Mouse (Mus musculus) E14TG2a.4 (cell line): ENCODE results near the gene Trex2.

ENCODE experiments used
- H3K27me3 ChIP-seq: 2 replicates; pipeline ENCODE4 v1.6.1; 2014; ENCODE audit warnings: low read length, control low read depth; ENCODE audit not compliant: insufficient read depth
- H3K36me3 ChIP-seq: 2 replicates; pipeline ENCODE4 v1.6.1; 2014; ENCODE audit warnings: low read length, control low read depth; ENCODE audit not compliant: insufficient read depth
- H3K4me1 ChIP-seq: replicated peaks from 2 replicates; pipeline ENCODE4 v1.6.1; 2014; ENCODE audit warnings: low read depth, low read length, control low read depth
- H3K4me3 ChIP-seq: replicated peaks from 2 replicates; pipeline ENCODE4 v1.5.1; 2014; ENCODE audit warnings: mild to moderate bottlenecking, low read length
- H3K9me3 ChIP-seq: 2 replicates; pipeline ENCODE4 v1.6.1; 2014; ENCODE audit warnings: low read length, control low read depth
- CTCF ChIP-seq: conservative IDR thresholded peaks from 2 replicates; pipeline ENCODE4 v1.5.1; 2014; ENCODE audit warnings: low read length
- NANOG ChIP-seq: IDR thresholded peaks from 2 replicates; pipeline ENCODE4 v1.6.1; 2014; ENCODE audit warnings: borderline replicate concordance, low read length, mixed read lengths
- POU5F1 ChIP-seq: IDR thresholded peaks from 2 replicates; pipeline ENCODE4 v1.6.1; 2014; ENCODE audit warnings: low read length, borderline replicate concordance

The Trex2 gene

DNA sequence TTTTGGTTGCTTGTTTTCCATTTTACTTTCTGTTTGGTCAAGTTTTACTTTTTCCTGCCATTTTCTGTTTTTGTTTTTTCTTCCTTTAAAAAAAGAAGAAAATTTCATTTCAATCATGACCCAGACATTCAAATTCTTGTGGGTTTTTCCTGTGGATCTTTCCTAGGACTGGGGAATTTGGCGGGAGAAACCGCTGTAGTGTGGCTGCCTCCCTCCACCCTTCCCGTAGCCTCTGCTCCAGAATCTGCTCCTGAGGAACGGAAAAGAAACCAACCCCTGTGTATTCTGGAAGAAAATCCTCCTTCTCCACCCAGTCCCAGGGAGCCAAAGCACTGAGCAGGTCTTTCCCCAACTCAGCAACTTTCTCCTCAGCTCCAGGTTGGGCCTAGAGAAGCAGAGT lies 25.6 kb upstream of the Trex2 start:
- TF ChIP-seq NANOG (no peak), CTCF (no peak), POU5F1 (no peak)
- H3K36me3 ChIP-seq = peaks cover 5% of the 10 kb centered on the region; the same call in 1 of the 2 replicates
- H3K27me3 ChIP-seq = no peaks in the 10 kb centered on the region
- H3K4me1 ChIP-seq = peaks cover 12% of the 10 kb centered on the region
- H3K9me3 ChIP-seq = peaks cover 5% of the 10 kb centered on the region
- H3K4me3 ChIP-seq = no peak overlapping the region

- no peaks in the 10 kb centered on the region for H3K27me3 ChIP-seq
- H3K4me1 ChIP-seq = peaks cover 12% of the 10 kb centered on the region
- TF ChIP-seq POU5F1 (no peak), CTCF (no peak), NANOG (no peak)
- peaks cover under 1% of the 10 kb centered on the region; the same call in 1 of the 2 replicates for H3K9me3 ChIP-seq
- peak within 1 kb of the TSS; percentile 80 for H3K4me3 ChIP-seq
- H3K36me3 ChIP-seq = peaks cover 10% of the 10 kb centered on the region; the same call in 1 of the 2 replicates
Measured at GRCm38 (mm10) chrX:73458877-73459392, 23.8 kb upstream of the Trex2 start, which contains the start of gene Haus7. Gene Haus7, minus strand, starts transcription at chrX:73459044.

DNA sequence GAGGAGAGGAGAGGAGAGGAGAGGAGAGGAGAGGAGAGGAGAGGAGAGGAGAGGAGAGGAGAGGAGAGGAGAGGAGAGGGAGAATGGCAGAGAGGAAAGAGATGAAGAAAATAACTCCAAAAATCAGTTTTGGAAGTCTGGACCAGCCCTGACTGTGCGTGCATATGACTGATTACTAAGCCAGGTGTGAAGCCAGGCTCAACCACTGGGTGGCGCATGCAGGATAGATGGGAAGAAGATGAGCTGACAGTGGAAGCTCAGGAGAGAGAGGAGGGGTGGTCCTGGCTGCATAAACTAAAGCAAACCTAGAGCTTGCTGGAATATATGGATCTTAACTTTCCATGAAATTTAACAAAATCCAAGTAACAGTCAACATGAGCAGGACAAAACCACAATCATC lies 16.8 kb upstream of the Trex2 start:
- no peak overlapping the region for H3K4me3 ChIP-seq
- TF ChIP-seq POU5F1 (no peak), NANOG (no peak), CTCF (peak; percentile 56)
- H3K9me3 ChIP-seq = no peaks in the 10 kb centered on the region
- no peaks in the 10 kb centered on the region for H3K4me1 ChIP-seq
- peaks cover 41% of the 10 kb centered on the region for H3K36me3 ChIP-seq
- no peaks in the 10 kb centered on the region for H3K27me3 ChIP-seq

GRCm38 (mm10) chrX:73441428-73441827 lies 6.3 kb upstream of the Trex2 start:
- no peaks in the 10 kb centered on the region for H3K9me3 ChIP-seq
- TF ChIP-seq CTCF = no peak
- no peak for TF ChIP-seq POU5F1
- TF ChIP-seq NANOG = no peak
- no peaks in the 10 kb centered on the region for H3K4me1 ChIP-seq
- no peaks in the 10 kb centered on the region for H3K27me3 ChIP-seq
- peaks cover 31% of the 10 kb centered on the region for H3K36me3 ChIP-seq
- H3K4me3 ChIP-seq = no peak overlapping the region

DNA sequence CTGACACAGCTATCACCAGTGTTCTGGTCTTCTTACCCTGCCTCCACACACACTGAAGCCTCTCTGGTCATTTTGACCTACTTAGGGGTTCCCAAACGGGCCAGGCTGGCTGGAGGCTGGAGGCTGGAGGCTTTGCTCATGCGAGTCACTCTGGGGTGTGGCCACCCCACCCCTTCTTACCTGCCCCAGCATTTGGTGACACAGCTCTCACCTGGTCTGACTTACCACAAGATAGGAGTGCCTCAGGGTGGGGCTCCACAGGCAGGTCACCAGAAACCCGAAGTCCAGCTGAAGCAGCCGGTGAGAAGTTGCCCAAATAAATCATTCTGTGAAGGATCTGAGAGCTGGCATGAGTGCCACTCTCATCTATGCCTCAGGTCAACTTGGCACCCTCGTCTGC lies 2.3 kb downstream of the Trex2 start:
- no peaks in the 10 kb centered on the region; the same call in 1 of the 2 replicates for H3K4me1 ChIP-seq
- peaks cover 13% of the 10 kb centered on the region; the same call in 1 of the 2 replicates for H3K36me3 ChIP-seq
- no peak for TF ChIP-seq CTCF
- TF ChIP-seq NANOG = no peak
- TF ChIP-seq POU5F1 = no peak
- H3K27me3 ChIP-seq = peaks cover 7% of the 10 kb centered on the region; the same call in 1 of the 2 replicates
- no peaks in the 10 kb centered on the region for H3K9me3 ChIP-seq
- H3K4me3 ChIP-seq = no peak overlapping the region

GRCm38 (mm10) chrX:73430036-73430435 lies 5.1 kb downstream of the Trex2 start:
- H3K4me3 ChIP-seq = no peak overlapping the region
- H3K9me3 ChIP-seq = no peaks in the 10 kb centered on the region
- H3K4me1 ChIP-seq = no peaks in the 10 kb centered on the region; the same call in 1 of the 2 replicates
- no peak; the same call in 1 of the 2 replicates for TF ChIP-seq CTCF
- TF ChIP-seq NANOG = no peak
- TF ChIP-seq POU5F1 = no peak
- no peaks in the 10 kb centered on the region for H3K36me3 ChIP-seq
- peaks cover 7% of the 10 kb centered on the region; the same call in 1 of the 2 replicates for H3K27me3 ChIP-seq

DNA sequence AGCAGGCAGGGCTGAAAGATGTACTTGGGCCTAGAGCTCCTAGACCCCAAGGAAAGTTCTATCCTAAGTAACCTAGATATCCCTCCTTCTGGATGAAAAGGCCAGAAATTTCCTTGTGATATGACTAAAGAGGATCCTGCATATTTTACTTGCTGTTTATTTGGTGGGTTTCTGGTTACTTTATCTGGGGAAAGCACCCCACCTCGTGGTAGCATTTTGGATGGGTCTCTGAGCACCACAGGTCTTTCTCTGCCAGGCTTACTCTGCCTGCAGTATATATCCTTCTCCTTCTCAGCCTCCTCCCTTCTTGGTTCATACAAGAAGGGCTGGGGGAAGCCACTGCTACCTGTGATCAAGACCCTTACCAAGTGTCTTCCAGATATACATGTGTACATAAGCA lies 22.4 kb downstream of the Trex2 start:
- no peaks in the 10 kb centered on the region for H3K9me3 ChIP-seq

DNA sequence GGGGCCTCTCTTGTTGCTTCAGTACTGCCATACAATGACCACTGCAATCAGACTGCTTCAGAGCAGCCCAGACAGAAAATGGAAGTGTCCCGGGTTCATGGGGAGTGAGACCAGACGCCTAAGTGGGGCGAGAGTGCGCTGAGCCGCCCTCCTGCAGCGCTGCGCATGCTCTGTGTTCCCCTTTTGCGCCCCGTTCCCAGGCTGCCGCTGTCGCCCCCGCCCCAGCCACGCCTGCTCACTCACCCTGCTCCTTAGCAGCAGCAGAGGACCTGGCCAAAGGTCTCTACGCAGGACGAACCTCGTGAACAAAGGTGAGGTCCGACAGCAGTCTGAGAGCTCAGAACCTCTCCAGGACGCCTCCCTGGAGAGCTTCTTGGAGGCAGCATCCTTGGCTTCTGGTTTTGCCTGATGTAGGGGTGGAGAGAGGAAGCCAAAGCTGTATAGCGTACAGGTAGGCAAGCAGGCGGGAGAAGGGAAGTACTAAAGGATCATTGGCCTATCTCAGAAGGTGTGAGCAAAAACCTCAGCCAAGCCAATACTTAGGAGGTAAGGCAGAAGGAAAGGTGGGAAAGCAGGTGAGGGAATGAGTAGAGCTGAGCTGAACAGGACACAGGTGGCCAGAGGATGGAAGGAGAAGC lies 24.1 kb downstream of the Trex2 start, which contains the start of gene Zfp92:
TSS of gene Zfp92 (plus strand) at position 217 of the 638 bp plus-strand sequence.
- H3K27me3 ChIP-seq = peaks cover 22% of the 10 kb centered on the region
- H3K4me3 ChIP-seq = peak within 1 kb of the TSS; percentile 23; the same call in 1 of the 2 replicates
- H3K36me3 ChIP-seq = no peaks in the 10 kb centered on the region
- no peaks in the 10 kb centered on the region for H3K9me3 ChIP-seq
- no peak for TF ChIP-seq POU5F1
- TF ChIP-seq CTCF = no peak
- no peak for TF ChIP-seq NANOG
- H3K4me1 ChIP-seq = peaks cover 4% of the 10 kb centered on the region; the same call in 1 of the 2 replicates

More for the DNA sequence above, 22.4 kb downstream of the Trex2 start:
- Histone ChIP-seq H3K4me3 (no peak overlapping the region), H3K4me1 (peaks cover 4% of the 10 kb centered on the region; the same call in 1 of the 2 replicates), H3K36me3 (no peaks in the 10 kb centered on the region), H3K27me3 (peaks cover 22% of the 10 kb centered on the region)
- TF ChIP-seq POU5F1 (no peak), CTCF (no peak), NANOG (no peak)
